Mouse (Mus musculus): ENCODE data around the gene Cdc42ep4. TPM values are rescaled to one million over a fixed set of nuclear protein-coding genes. Genes with fewer than 3 reads are reported as not detected.

Gene Cdc42ep4
- total and polyA plus RNA-seq, 2 experiments from 2014 or later = 12.0 to 33.5 TPM

DNA sequence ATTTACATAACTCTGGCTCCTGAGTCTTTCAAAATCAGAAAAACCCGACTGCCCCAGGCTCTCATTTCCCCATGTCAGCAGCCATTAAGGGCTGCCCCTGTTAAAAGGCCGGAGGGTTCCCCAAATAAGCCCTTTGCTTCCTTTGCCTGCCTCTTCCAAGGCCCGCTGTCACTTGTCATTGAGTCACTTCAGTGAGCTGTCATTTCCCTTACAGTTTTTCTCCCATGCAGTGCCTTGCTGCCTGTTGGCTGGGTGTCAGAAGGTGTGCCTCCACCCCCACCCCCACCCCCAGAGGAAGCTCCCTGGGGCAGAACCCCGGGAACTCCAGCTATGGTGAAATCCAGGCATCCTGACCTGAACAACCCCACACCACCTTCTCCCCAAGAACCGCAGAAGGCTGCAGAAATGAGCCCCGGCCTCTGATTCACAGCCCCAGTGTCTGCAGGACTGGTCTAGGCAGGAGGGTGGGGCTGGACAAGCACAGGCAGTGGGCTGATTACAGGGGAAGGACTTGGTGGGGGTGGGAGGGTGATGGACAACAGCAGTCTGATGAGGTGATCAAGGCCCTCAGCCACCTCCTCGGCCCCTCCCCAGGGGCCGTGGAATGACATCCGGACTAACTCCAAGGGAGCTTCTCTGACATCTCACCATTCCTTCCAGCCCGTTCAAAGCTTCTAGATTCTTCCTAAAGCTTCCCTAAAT, 14.8 kb upstream of the Cdc42ep4 start:
- Histone ChIP-seq H3K4me3 (ENCODE audit: low read depth, low read length) (no peak overlapping the region), H3K27me3 (ENCODE audit: control insufficient read depth, insufficient read depth, low read length) (no peaks in the 10 kb centered on the region), H3K9ac (replicated peaks; ENCODE audit: low read depth, low read length) (no peak overlapping the region), H3K4me2 (ENCODE audit: low read depth, low read length) (no peak overlapping the region), H3K36me3 (replicated peaks; ENCODE audit: control insufficient read depth, insufficient read depth, low read length) (no peaks in the 10 kb centered on the region), H3K4me1 (ENCODE audit: control insufficient read depth, insufficient read depth) (peaks cover 16% of the 10 kb centered on the region; the same call in 1 of the 2 replicates), H3K27ac (ENCODE audit: low read depth) (peak overlapping the region; percentile 27), H3K9me3 (replicated peaks; ENCODE audit: control insufficient read depth, low read length) (no peaks in the 10 kb centered on the region)
- ATAC-seq (ENCODE audit: insufficient read depth, low read depth) (peak; percentile 38; the same call in 1 of the 2 replicates), DNase-seq (ENCODE audit: low spot score) (no peak)
- TF ChIP-seq EP300 (IDR thresholded peaks at IDR 0.05; ENCODE audit: low read depth) (no peak), CTCF (IDR thresholded peaks at IDR 0.05; ENCODE audit: low read depth) (no peak)
- WGBS = 31% methylated on average over 10 of the region's 10 CpGs

DNA sequence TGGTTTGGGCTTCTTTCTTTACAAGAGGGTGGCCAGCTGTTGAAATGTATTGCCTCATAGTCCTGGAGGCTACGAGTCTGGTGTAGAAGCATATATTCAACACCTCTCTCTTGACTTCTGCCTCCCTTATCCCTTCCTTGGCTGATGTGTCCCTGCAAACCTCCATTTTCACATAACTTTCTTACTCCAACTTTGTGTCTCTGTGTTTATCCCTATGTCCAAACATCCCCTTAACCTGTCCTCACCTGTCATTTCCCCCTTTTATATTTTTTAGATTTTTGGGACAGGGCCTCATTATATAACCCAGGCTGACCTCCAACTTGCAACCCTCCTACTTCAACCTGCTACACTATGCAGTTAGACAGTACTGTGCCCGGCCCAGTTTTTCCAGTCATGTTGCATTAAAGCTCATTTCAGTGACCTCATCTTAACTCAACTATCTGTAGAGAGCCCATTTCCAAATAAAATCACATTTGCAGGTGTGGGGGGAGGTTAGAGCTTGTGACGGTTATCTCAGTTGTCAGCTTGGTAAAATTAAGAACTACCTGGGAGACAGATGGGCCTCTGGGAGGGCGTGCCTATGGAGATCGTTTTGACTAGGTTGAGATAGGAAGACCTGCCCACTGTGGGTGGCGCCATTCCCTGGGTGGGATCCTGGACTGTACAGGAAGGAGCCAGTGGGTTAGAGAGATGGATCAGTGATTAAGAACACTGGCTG, 12.6 kb upstream of the Cdc42ep4 start:
- no peak for DNase-seq (ENCODE audit: low spot score)
- no peaks in the 10 kb centered on the region for H3K9me3 ChIP-seq (replicated peaks; ENCODE audit: control insufficient read depth, low read length)
- H3K27me3 ChIP-seq (ENCODE audit: control insufficient read depth, insufficient read depth, low read length) = no peaks in the 10 kb centered on the region
- H3K4me1 ChIP-seq (ENCODE audit: control insufficient read depth, insufficient read depth) = peaks cover 16% of the 10 kb centered on the region; the same call in 1 of the 2 replicates
- H3K9ac ChIP-seq (replicated peaks; ENCODE audit: low read depth, low read length) = no peak overlapping the region
- no peaks in the 10 kb centered on the region for H3K36me3 ChIP-seq (replicated peaks; ENCODE audit: control insufficient read depth, insufficient read depth, low read length)
- TF ChIP-seq CTCF (IDR thresholded peaks at IDR 0.05; ENCODE audit: low read depth) (no peak), EP300 (IDR thresholded peaks at IDR 0.05; ENCODE audit: low read depth) (no peak)
- H3K27ac ChIP-seq (ENCODE audit: low read depth) = no peak overlapping the region
- no peak overlapping the region for H3K4me2 ChIP-seq (ENCODE audit: low read depth, low read length)
- no peak for ATAC-seq (ENCODE audit: insufficient read depth, low read depth)
- 82% methylated on average over 6 of the region's 6 CpGs for WGBS
- H3K4me3 ChIP-seq (ENCODE audit: low read depth, low read length) = no peak overlapping the region

GRCm38 (mm10) chr11:113763449-113763848, 11.8 kb upstream of the Cdc42ep4 start:
- no peak overlapping the region for H3K4me3 ChIP-seq (ENCODE audit: low read depth, low read length)
- ATAC-seq (ENCODE audit: insufficient read depth, low read depth) (no peak), DNase-seq (ENCODE audit: low spot score) (no peak)
- peaks cover 16% of the 10 kb centered on the region; the same call in 1 of the 2 replicates for H3K4me1 ChIP-seq (ENCODE audit: control insufficient read depth, insufficient read depth)
- H3K36me3 ChIP-seq (replicated peaks; ENCODE audit: control insufficient read depth, insufficient read depth, low read length) = no peaks in the 10 kb centered on the region
- WGBS = 35% methylated on average over 5 of the region's 5 CpGs
- H3K27me3 ChIP-seq (ENCODE audit: control insufficient read depth, insufficient read depth, low read length) = no peaks in the 10 kb centered on the region
- no peaks in the 10 kb centered on the region for H3K9me3 ChIP-seq (replicated peaks; ENCODE audit: control insufficient read depth, low read length)
- H3K9ac ChIP-seq (replicated peaks; ENCODE audit: low read depth, low read length) = no peak overlapping the region
- no peak overlapping the region for H3K4me2 ChIP-seq (ENCODE audit: low read depth, low read length)
- no peak for TF ChIP-seq EP300 (IDR thresholded peaks at IDR 0.05; ENCODE audit: low read depth)
- no peak for TF ChIP-seq CTCF (IDR thresholded peaks at IDR 0.05; ENCODE audit: low read depth)
- no peak overlapping the region for H3K27ac ChIP-seq (ENCODE audit: low read depth)

- TF ChIP-seq EP300 (IDR thresholded peaks at IDR 0.05; ENCODE audit: low read depth) = no peak
- H3K9me3 ChIP-seq (replicated peaks; ENCODE audit: control insufficient read depth, low read length) = no peaks in the 10 kb centered on the region
- H3K27me3 ChIP-seq (ENCODE audit: control insufficient read depth, insufficient read depth, low read length) = no peaks in the 10 kb centered on the region
- WGBS = 73% methylated on average over 8 of the region's 8 CpGs
- H3K4me2 ChIP-seq (ENCODE audit: low read depth, low read length) = no peak overlapping the region
- H3K4me3 ChIP-seq (ENCODE audit: low read depth, low read length) = no peak overlapping the region
- H3K9ac ChIP-seq (replicated peaks; ENCODE audit: low read depth, low read length) = no peak overlapping the region
- ATAC-seq (ENCODE audit: insufficient read depth, low read depth) (no peak), DNase-seq (ENCODE audit: low spot score) (no peak)
- H3K36me3 ChIP-seq (replicated peaks; ENCODE audit: control insufficient read depth, insufficient read depth, low read length) = no peaks in the 10 kb centered on the region
- no peak overlapping the region for H3K27ac ChIP-seq (ENCODE audit: low read depth)
- H3K4me1 ChIP-seq (ENCODE audit: control insufficient read depth, insufficient read depth) = peaks cover 14% of the 10 kb centered on the region; the same call in 1 of the 2 replicates
These were observed 10.6 kb upstream of the Cdc42ep4 start for GRCm38 (mm10) chr11:113762136-113762797.

DNA sequence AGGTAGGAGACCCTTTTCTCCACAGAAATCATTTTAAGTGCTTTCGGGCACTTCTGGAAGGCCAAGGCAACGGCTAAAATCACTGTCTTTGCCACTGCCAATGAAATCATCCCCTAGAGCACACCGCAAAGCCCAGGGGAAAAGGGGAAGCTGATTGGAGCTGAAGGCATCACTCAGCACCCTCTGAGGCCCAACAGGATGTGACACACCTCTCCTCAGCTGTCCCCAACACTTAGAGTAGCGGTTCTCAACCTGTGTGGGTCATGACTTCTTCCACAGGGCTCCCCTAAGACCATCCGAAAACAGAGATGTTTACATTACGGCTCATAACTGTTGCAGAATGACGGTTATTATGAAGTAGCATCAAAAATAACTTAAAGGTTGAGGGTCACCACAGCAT, 10.0 kb upstream of the Cdc42ep4 start:
- TF ChIP-seq CTCF (IDR thresholded peaks at IDR 0.05; ENCODE audit: low read depth) = no peak
- TF ChIP-seq EP300 (IDR thresholded peaks at IDR 0.05; ENCODE audit: low read depth) = no peak
- Histone ChIP-seq H3K4me2 (ENCODE audit: low read depth, low read length) (no peak overlapping the region), H3K9me3 (replicated peaks; ENCODE audit: control insufficient read depth, low read length) (no peaks in the 10 kb centered on the region), H3K27ac (ENCODE audit: low read depth) (no peak overlapping the region), H3K36me3 (replicated peaks; ENCODE audit: control insufficient read depth, insufficient read depth, low read length) (no peaks in the 10 kb centered on the region), H3K9ac (replicated peaks; ENCODE audit: low read depth, low read length) (no peak overlapping the region), H3K27me3 (ENCODE audit: control insufficient read depth, insufficient read depth, low read length) (no peaks in the 10 kb centered on the region), H3K4me3 (ENCODE audit: low read depth, low read length) (no peak overlapping the region), H3K4me1 (ENCODE audit: control insufficient read depth, insufficient read depth) (peaks cover 8% of the 10 kb centered on the region; the same call in 1 of the 2 replicates)
- DNase-seq (ENCODE audit: low spot score) (no peak), ATAC-seq (ENCODE audit: insufficient read depth, low read depth) (no peak)
- WGBS = 72% methylated on average over 7 of the region's 7 CpGs

Data from heart, postnatal 0 days (tissue).